Mouse (Mus musculus): ENCODE measurements at regions not wholly inside any gene's neighbourhood (a gene's known extent, or its start where the extent isn't known, plus 50 kb on each side); places are given as distances from the start of the nearest gene placed in this dataset.

DNA sequence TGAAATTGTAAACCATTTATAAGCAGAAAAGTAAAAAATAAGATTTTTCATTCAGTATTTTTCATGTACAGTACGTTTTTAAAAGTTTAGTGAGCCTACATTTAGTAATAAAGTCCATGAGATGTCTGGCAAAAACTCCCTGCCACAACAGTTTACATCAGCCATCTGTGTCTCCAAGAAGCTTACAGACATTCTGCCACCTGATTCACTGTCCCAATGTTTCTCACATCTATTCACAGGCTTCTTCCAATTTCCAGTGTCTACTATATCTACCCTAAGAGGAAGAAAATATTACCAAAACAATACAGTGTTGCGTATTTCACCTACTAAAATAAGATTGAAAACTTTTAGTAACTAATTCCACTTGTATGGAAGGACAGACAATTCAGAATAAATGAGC is 95.7 kb downstream of the Rasd2 start:
- Histone ChIP-seq H3K4me1 (ENCODE audit: control insufficient read depth, insufficient read depth, low read length) (no peaks in the 10 kb centered on the region), H3K27ac (ENCODE audit: insufficient read depth, low read length) (no peak overlapping the region), H3K9me3 (replicated peaks; ENCODE audit: control insufficient read depth, insufficient read depth, low read length, poor library complexity, severe bottlenecking) (no peaks in the 10 kb centered on the region), H3K4me3 (ENCODE audit: low read depth, low read length) (no peak overlapping the region), H3K27me3 (ENCODE audit: control insufficient read depth, insufficient read depth, low read length, poor library complexity, severe bottlenecking) (no peaks in the 10 kb centered on the region), H3K9ac (ENCODE audit: low read depth, poor library complexity, severe bottlenecking) (no peak overlapping the region), H3K36me3 (ENCODE audit: control insufficient read depth, insufficient read depth, low read length, poor library complexity, severe bottlenecking) (no peaks in the 10 kb centered on the region)
- no peak for TF ChIP-seq EP300 (IDR thresholded peaks at IDR 0.05; ENCODE audit: insufficient read depth, low read depth, low read length)
- no peak for TF ChIP-seq POLR2A (IDR thresholded peaks at IDR 0.05; ENCODE audit: insufficient read depth, low read length)
- no peak for TF ChIP-seq CTCF (IDR thresholded peaks at IDR 0.05; ENCODE audit: low read depth, low read length)

DNA sequence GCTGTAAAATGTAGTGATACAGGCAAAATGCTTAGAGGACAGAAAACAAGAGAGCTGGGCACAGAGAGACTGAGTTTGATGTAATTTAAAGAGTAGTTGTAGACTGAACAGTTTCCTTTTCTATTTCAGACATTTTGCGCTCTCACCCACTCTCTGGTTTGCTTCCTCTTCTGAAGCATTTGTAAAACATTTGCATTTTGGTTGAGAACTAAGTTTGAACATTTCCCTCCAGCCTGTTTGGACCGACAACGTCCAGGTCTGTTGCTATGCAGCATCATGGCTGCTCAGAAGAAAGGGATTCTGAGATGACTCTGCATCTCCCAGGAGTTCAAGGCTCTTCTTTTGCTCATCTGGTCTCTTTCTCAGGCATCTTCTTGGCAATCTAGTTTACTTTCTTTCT is 78.2 kb downstream of the Rasd2 start:
- no peak overlapping the region for H3K4me3 ChIP-seq (ENCODE audit: low read depth, low read length)
- H3K4me1 ChIP-seq (ENCODE audit: control insufficient read depth, insufficient read depth, low read length), result no peaks in the 10 kb centered on the region
- no peak overlapping the region for H3K9ac ChIP-seq (ENCODE audit: low read depth, poor library complexity, severe bottlenecking)
- no peak overlapping the region for H3K27ac ChIP-seq (ENCODE audit: insufficient read depth, low read length)
- no peaks in the 10 kb centered on the region for H3K36me3 ChIP-seq (ENCODE audit: control insufficient read depth, insufficient read depth, low read length, poor library complexity, severe bottlenecking)
- no peaks in the 10 kb centered on the region for H3K9me3 ChIP-seq (replicated peaks; ENCODE audit: control insufficient read depth, insufficient read depth, low read length, poor library complexity, severe bottlenecking)
- no peaks in the 10 kb centered on the region for H3K27me3 ChIP-seq (ENCODE audit: control insufficient read depth, insufficient read depth, low read length, poor library complexity, severe bottlenecking)
- no peak for TF ChIP-seq POLR2A (IDR thresholded peaks at IDR 0.05; ENCODE audit: insufficient read depth, low read length)
- TF ChIP-seq EP300 (IDR thresholded peaks at IDR 0.05; ENCODE audit: insufficient read depth, low read depth, low read length), result no peak
- no peak for TF ChIP-seq CTCF (IDR thresholded peaks at IDR 0.05; ENCODE audit: low read depth, low read length)

DNA sequence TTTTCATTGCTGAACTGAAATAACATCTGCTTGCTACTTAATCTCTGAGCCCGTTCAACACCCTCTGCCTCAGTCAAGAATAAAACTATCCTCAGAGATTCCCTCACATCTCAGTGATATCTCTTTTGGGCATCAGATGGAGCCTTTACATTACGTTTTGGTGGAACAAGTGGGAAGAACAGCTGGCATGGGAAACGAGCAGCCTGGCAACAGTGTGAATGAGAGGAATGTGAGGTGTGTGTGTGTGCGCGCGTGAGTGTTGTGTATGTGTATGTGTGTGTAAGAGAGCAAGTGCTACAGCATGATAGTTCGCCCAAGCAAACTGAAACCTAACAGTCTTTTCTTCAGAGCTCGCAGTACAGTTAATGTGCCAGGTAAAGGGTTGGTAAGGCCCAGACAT is 76.2 kb downstream of the Rasd2 start:
- H3K27me3 ChIP-seq (ENCODE audit: control insufficient read depth, insufficient read depth, low read length, poor library complexity, severe bottlenecking), result no peaks in the 10 kb centered on the region

More for the DNA sequence above, 76.2 kb downstream of the Rasd2 start:
- TF ChIP-seq CTCF (IDR thresholded peaks at IDR 0.05; ENCODE audit: low read depth, low read length) (no peak), POLR2A (IDR thresholded peaks at IDR 0.05; ENCODE audit: insufficient read depth, low read length) (no peak), EP300 (IDR thresholded peaks at IDR 0.05; ENCODE audit: insufficient read depth, low read depth, low read length) (no peak)
- no peaks in the 10 kb centered on the region for H3K4me1 ChIP-seq (ENCODE audit: control insufficient read depth, insufficient read depth, low read length)
- H3K27ac ChIP-seq (ENCODE audit: insufficient read depth, low read length), result no peak overlapping the region
- H3K9ac ChIP-seq (ENCODE audit: low read depth, poor library complexity, severe bottlenecking), result no peak overlapping the region
- no peaks in the 10 kb centered on the region for H3K9me3 ChIP-seq (replicated peaks; ENCODE audit: control insufficient read depth, insufficient read depth, low read length, poor library complexity, severe bottlenecking)
- no peak overlapping the region for H3K4me3 ChIP-seq (ENCODE audit: low read depth, low read length)
- no peaks in the 10 kb centered on the region for H3K36me3 ChIP-seq (ENCODE audit: control insufficient read depth, insufficient read depth, low read length, poor library complexity, severe bottlenecking)

Measured in ES-Bruce4 (cell line).